Mouse (Mus musculus) cerebellum, postnatal 4 days (tissue): ENCODE results near the gene Lat.

Source experiments
- DNase-seq, 2 experiments: peaks; one replicate each; pipeline ENCODE4 v3.0.0; 2022; ENCODE audit warnings: low spot score in 2 of 2, mixed read lengths in 1 of 2

Gene Lat

GRCm38 (mm10) chr7:126367636-126368035 lies 1.7 kb downstream of the Lat start:
- no peak for DNase-seq

- no peak for DNase-seq
Observed at GRCm38 (mm10) chr7:126363038-126363437, 6.3 kb downstream of the Lat start.

- DNase-seq: no peak
Observed at GRCm38 (mm10) chr7:126359049-126359448, 10.3 kb downstream of the Lat start.

DNA sequence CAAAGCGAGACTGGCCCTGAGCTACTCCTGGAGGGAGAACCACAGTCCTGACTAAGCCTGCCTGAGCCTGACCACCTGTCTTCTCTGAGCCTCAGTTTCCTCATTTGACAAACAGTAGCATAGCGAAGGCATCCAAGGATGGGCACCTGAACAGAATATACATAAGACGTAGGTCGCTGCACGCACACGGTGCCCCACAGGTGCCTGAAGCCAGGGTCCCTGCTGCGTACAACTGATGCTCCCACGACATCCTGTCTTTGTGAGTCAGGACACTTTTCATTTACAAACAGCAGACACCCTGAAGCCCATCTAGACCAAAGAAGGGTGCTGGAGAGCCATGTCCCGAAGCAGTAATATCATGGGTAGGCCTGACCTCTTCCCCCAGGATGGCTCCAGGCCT lies 11.0 kb downstream of the Lat start:
- no peak for DNase-seq

DNA sequence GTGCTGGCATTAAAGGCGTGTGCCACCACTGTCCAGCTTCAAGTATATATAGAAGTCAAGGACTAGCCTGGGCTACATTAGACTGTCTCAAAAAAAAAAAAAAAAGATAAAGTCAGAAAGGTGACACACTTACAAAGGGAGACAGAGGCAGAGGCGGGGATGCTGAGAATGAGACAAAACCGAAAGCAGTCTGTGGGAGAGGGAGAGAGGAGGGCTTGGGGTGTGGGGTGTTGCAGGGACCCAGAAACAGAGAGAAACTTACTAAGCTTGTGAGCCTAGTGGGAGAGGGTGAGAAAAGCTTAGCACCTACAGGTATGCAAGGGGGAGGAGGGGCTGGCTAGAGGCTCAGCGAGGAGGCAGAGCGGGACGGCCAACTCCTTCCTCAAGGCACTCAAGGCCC lies 11.5 kb downstream of the Lat start:
- no peak for DNase-seq

- no peak for DNase-seq
Observed at GRCm38 (mm10) chr7:126356793-126357591, 12.4 kb downstream of the Lat start.

DNA sequence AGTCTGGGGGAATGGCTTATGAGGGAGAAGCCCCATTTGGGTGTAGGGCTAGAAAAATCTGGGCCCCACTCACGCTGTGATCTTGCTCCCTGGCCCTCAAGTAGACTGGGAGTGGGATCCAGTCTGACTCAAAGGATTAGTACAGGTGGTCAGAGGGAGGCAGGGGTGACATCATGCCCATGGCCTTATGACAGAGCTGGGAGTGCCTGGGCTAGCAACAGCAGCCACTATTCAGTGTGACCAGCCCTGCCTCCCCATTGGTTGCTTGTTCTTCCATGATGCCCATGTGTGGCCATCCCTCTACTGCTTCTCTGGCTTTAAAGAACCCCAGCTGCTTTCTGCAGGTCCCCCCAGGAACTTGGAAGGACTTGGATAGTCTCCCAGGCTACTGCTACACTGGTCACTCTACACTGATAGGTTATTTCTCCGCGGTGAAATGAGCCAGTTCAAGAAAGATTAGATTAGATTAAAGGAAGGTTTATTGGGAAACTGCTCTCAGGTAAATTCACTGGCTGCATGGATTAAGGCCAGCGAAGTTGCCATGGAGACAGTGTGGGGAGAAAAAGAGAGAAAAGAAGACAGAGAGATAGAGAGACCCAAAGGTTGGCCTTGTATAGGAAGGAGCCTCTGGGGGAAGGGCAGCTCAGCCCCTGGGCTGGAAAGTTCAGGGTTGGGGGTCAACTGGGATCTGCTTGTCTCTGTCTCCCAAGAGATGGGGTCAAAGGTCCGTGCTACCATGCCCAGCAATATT lies 13.3 kb downstream of the Lat start:
- no peak for DNase-seq

- DNase-seq: no peak
Observed at GRCm38 (mm10) chr7:126354738-126355614, 14.4 kb downstream of the Lat start.

DNA sequence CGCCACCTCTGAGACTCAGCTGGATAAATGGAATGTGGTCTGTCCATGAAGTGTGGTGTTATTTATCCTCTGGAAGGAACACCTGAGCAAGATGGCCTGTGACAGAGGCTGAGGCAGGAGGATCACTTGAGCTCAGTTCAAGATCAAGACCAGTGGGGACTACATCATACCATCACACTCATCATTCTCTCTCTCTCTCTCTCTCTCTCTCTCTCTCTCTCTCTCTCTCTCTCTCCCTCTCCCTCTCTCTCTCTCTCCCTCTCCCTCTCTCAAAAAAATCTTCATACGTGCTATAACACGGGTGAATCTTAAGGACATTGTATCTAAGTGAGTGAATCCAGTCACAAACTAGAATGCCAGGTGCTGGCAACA lies 15.4 kb downstream of the Lat start:
- DNase-seq: no peak

- no peak for DNase-seq
Observed at GRCm38 (mm10) chr7:126353251-126353993, 15.9 kb downstream of the Lat start.

DNA sequence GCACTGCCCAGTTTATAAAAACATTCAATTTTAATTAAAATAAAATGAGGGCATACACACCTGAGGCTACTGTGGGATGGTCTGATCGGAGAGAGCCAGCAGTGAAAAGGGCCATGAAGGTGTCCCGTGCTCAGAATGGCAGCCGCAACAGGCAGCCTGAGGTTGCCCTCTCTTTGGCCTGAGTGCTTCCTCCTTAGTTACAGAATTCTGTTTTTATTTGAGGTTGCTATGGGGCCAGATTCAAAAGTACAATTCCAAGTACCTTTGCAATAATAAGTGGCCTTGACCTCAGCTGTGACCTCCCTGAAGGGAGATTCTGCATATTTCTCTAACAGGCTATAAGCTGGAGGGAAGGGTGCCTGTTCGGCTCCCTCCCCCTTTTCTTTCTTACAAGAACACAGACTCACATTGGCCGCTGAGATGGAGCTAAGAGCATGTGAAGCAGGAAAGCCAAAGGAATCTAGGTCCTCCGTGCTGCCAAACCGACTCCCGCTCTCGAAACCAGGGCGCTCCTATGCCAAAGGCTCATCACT lies 17.9 kb downstream of the Lat start:
- no peak for DNase-seq

DNA sequence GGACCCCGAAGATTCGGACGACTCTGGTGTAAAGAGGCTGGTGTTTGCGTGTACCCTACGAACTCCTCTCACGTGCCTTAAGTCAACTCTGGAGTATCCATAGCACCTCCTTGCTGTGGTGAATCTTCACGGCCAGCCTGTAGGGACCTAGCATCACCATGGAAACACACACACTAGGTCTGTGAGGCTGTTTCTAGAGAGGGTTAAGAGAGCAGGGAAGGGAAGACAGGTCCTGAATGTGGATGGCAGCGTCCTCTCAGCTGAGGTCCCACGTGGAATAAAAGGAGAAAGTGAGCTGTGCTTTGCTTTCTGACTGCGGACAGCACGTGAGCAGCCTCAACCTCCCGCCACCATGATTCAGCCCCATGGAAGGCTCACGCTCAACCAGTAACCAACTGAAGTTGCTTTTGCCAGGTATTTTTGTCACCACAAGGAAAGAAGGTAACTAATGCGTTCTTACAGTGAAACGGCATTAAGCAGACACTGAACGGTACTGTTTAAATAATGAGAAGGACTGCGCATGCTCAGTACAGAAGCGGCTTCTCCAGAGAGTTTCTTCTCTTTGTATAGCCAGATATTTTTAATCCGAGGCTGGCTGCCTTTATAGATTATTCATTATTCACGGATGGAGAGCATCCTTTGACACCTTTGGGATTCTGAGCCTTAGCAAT lies 18.5 kb downstream of the Lat start:
- no peak for DNase-seq

- DNase-seq: no peak
Observed at GRCm38 (mm10) chr7:126348293-126348692, 21.1 kb downstream of the Lat start.

- no peak for DNase-seq
Observed at GRCm38 (mm10) chr7:126347098-126347497, 22.3 kb downstream of the Lat start.

GRCm38 (mm10) chr7:126345969-126346368 lies 23.4 kb downstream of the Lat start:
- DNase-seq: no peak

DNA sequence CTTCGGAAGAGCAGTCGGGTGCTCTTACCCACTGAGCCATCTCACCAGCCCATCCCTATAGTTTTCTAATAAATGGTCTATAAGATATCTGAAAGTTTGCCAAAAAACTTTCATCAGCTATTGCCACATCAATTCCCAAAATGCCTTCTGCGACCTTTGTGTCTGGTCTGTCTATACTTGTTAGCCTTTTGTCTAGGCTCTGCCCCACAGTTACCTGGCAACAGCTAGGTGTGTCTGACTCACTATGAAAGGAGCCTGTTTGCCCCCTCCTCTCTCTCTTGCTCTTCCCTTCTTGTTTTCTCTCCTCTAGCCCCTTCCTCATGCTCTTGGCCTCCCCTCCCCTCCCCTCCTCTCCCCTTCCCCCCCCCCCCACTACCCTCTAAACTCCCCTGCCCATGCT lies 23.8 kb downstream of the Lat start:
- no peak for DNase-seq

DNA sequence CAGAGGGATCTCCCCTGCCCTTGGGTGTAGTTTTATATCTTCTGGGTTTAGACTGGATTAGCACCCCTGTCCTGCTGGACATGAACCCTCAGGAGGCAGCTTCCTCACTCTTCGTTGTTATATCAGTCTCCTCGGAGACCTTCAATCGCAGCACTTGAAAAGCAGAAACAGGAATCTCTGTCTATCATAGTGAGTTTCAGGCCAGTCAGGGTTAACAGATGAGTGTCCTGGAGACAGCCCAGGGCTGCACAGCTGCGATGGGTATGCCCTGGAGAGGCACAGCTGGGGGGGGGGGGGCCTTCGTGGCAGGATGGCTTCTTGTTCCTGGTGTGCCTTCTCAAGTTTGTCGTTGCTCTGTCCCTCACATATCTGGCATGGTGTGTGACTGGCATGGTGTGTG lies 28.5 kb downstream of the Lat start:
- DNase-seq: no peak

- DNase-seq: no peak
Observed at GRCm38 (mm10) chr7:126340206-126340618, 29.2 kb downstream of the Lat start.

- DNase-seq: no peak
Observed at GRCm38 (mm10) chr7:126339521-126339971, 29.8 kb downstream of the Lat start.

GRCm38 (mm10) chr7:126338906-126339305 lies 30.5 kb downstream of the Lat start:
- no peak for DNase-seq

DNA sequence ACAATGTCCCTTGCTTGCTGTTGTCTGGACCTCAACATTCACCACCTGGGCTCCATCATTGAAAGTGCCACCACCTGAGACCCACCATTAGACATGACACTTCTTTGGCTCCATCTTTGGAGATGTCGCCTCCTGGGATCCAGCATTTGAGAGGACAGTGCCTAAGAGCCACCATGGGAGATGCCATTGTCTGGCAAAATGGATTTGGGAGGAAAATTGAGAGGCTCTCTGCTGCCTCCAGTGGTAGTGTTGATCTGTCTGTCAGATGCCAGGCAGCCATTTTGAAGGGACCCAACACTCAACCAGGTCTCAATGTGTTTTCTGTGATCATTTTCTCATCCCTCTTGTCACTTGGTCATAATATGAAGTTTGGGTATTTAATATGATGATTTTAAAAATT lies 33.8 kb downstream of the Lat start:
- no peak for DNase-seq
